Mouse (Mus musculus) heart, embryonic 12.5 days (tissue): Measurements from ENCODE around the gene Bcl7a. TPM values are rescaled to one million over a fixed set of nuclear protein-coding genes. Genes with fewer than 3 reads are reported as not detected.
A peak's percentile ranks its signal among the peaks of the same experiment; 100 is the strongest.

Experiments used
- ATAC-seq: fragments of 200-750 bp; cut with Nextera tagmentation; 2 replicates; pipeline ENCODE4 v1.8.0; 2017; ENCODE audit warnings: moderate TSS enrichment, moderate library complexity; ENCODE audit not compliant: insufficient number of reproducible peaks, low FRiP score
- H3K27ac ChIP-seq: fragments of 300-500 bp; sonication (generic); 2 replicates; pipeline ENCODE4 v1.5.1; 2016; ENCODE audit warnings: mild to moderate bottlenecking, moderate library complexity; ENCODE audit not compliant: poor library complexity, severe bottlenecking
- H3K27me3 ChIP-seq: fragments of 300-500 bp; sonication (generic); replicated peaks from 2 replicates; pipeline ENCODE4 v1.6.1; 2016; ENCODE audit warnings: mild to moderate bottlenecking, moderate library complexity
- H3K36me3 ChIP-seq: fragments of 300-500 bp; sonication (generic); 2 replicates; pipeline ENCODE4 v1.6.1; 2016; ENCODE audit warnings: mild to moderate bottlenecking, moderate library complexity
- H3K4me1 ChIP-seq: fragments of 300-500 bp; sonication (generic); replicated peaks from 2 replicates; pipeline ENCODE4 v1.6.1; 2016; ENCODE audit warnings: mild to moderate bottlenecking
- H3K4me2 ChIP-seq: fragments of 300-500 bp; sonication (generic); 2 replicates; pipeline ENCODE4 v1.6.1; 2016; ENCODE audit warnings: mild to moderate bottlenecking, moderate library complexity
- H3K4me3 ChIP-seq: fragments of 300-500 bp; sonication (generic); 2 replicates; pipeline ENCODE4 v1.5.1; 2016; ENCODE audit warnings: mild to moderate bottlenecking
- H3K9ac ChIP-seq: fragments of 300-500 bp; sonication (generic); 2 replicates; pipeline ENCODE4 v1.6.1; 2016; ENCODE audit warnings: mild to moderate bottlenecking, moderate library complexity
- H3K9me3 ChIP-seq: fragments of 300-500 bp; sonication (generic); replicated peaks from 2 replicates; pipeline ENCODE4 v1.6.1; 2016; ENCODE audit warnings: mild to moderate bottlenecking, moderate library complexity
- WGBS: fragments of 180-500 bp; shearing (Covaris S2); methylation state at CpG from one replicate; pipeline ENCODE4 v1.1.7; 2016; 5-methylcytosine and 5-hydroxymethylcytosine counted together
- polyA plus RNA-seq: library from polyadenylated mRNA; unstranded; fragments of >200 nt; fragmentation: Nextera tagmentation; extraction: Ambion mirVana; gene quantifications from 2 replicates; pipeline ENCODE4 v1.2.1, GENCODE M21; 2016

Bcl7a gene
- polyA plus RNA-seq, 1 experiment from 2014 or later, result 16.6 TPM

- 49% methylated on average over 7 of the region's 7 CpGs for WGBS
- no peak overlapping the region for H3K9ac ChIP-seq
- no peaks in the 10 kb centered on the region for H3K36me3 ChIP-seq
- ATAC-seq, result no peak
- H3K9me3 ChIP-seq, result no peaks in the 10 kb centered on the region
- H3K4me2 ChIP-seq, result no peak overlapping the region
- no peak overlapping the region for H3K4me3 ChIP-seq
- no peaks in the 10 kb centered on the region for H3K27me3 ChIP-seq
- H3K27ac ChIP-seq, result no peak overlapping the region
- peaks cover 26% of the 10 kb centered on the region for H3K4me1 ChIP-seq
These were observed 33.4 kb upstream of the Bcl7a start for GRCm38 (mm10) chr5:123310221-123310620.

GRCm38 (mm10) chr5:123313058-123313630 lies 30.5 kb upstream of the Bcl7a start:
- H3K9me3 ChIP-seq, result no peaks in the 10 kb centered on the region
- H3K9ac ChIP-seq, result no peak overlapping the region
- no peak overlapping the region for H3K4me2 ChIP-seq
- H3K4me3 ChIP-seq, result no peak overlapping the region
- ATAC-seq, result no peak
- H3K27me3 ChIP-seq, result no peaks in the 10 kb centered on the region
- peak overlapping the region; percentile 29; the same call in 1 of the 2 replicates for H3K27ac ChIP-seq
- peaks cover 37% of the 10 kb centered on the region for H3K4me1 ChIP-seq
- WGBS, result 41% methylated on average over 12 of the region's 12 CpGs
- no peaks in the 10 kb centered on the region for H3K36me3 ChIP-seq

GRCm38 (mm10) chr5:123313851-123314380 lies 29.7 kb upstream of the Bcl7a start:
- H3K36me3 ChIP-seq, result no peaks in the 10 kb centered on the region
- H3K4me1 ChIP-seq, result peaks cover 41% of the 10 kb centered on the region
- WGBS, result 51% methylated on average over 11 of the region's 11 CpGs
- H3K9ac ChIP-seq, result no peak overlapping the region
- no peak overlapping the region for H3K4me3 ChIP-seq
- 0 out of 2 replicates have a peak overlapping the region, but pooled peaks have one; percentile 4 for H3K27ac ChIP-seq
- H3K27me3 ChIP-seq, result no peaks in the 10 kb centered on the region
- no peak for ATAC-seq
- H3K4me2 ChIP-seq, result no peak overlapping the region
- H3K9me3 ChIP-seq, result no peaks in the 10 kb centered on the region

GRCm38 (mm10) chr5:123315219-123315866 lies 28.3 kb upstream of the Bcl7a start:
- ATAC-seq, result no peak
- H3K27ac ChIP-seq, result no peak overlapping the region
- 44% methylated on average over 10 of the region's 10 CpGs for WGBS

GRCm38 (mm10) chr5:123317992-123318391 lies 25.6 kb upstream of the Bcl7a start:
- Histone ChIP-seq H3K4me3 (peak overlapping the region; percentile 39), H3K27me3 (no peaks in the 10 kb centered on the region), H3K4me2 (peak overlapping the region; percentile 58), H3K4me1 (peaks cover 28% of the 10 kb centered on the region), H3K9me3 (0 out of 2 replicates have a peak, but pooled peaks cover 3% of the 10 kb centered on the region), H3K36me3 (no peaks in the 10 kb centered on the region), H3K9ac (peak overlapping the region; percentile 44; the same call in 1 of the 2 replicates), H3K27ac (no peak overlapping the region)
- WGBS, result 16% methylated on average over 6 of the region's 6 CpGs
- no peak for ATAC-seq

More at GRCm38 (mm10) chr5:123315219-123315866, 28.3 kb upstream of the Bcl7a start:
- no peak overlapping the region for H3K4me3 ChIP-seq
- H3K4me2 ChIP-seq, result no peak overlapping the region
- H3K36me3 ChIP-seq, result no peaks in the 10 kb centered on the region
- H3K9ac ChIP-seq, result no peak overlapping the region
- H3K4me1 ChIP-seq, result peaks cover 36% of the 10 kb centered on the region
- 0 out of 2 replicates have a peak, but pooled peaks cover 3% of the 10 kb centered on the region for H3K9me3 ChIP-seq
- no peaks in the 10 kb centered on the region for H3K27me3 ChIP-seq

GRCm38 (mm10) chr5:123320136-123320535 lies 23.5 kb upstream of the Bcl7a start:
- no peak overlapping the region for H3K4me3 ChIP-seq
- H3K9ac ChIP-seq, result no peak overlapping the region
- H3K27ac ChIP-seq, result no peak overlapping the region
- no peaks in the 10 kb centered on the region for H3K36me3 ChIP-seq
- H3K9me3 ChIP-seq, result 0 out of 2 replicates have a peak, but pooled peaks cover 3% of the 10 kb centered on the region
- no peak overlapping the region for H3K4me2 ChIP-seq
- no peak for ATAC-seq
- H3K27me3 ChIP-seq, result no peaks in the 10 kb centered on the region
- peaks cover 15% of the 10 kb centered on the region; the same call in 1 of the 2 replicates for H3K4me1 ChIP-seq
- 93% methylated on average over 3 of the region's 3 CpGs for WGBS

- Histone ChIP-seq H3K9ac (no peak overlapping the region), H3K9me3 (0 out of 2 replicates have a peak, but pooled peaks cover 1% of the 10 kb centered on the region), H3K4me3 (no peak overlapping the region), H3K36me3 (no peaks in the 10 kb centered on the region), H3K27ac (no peak overlapping the region), H3K4me1 (no peaks in the 10 kb centered on the region), H3K4me2 (no peak overlapping the region), H3K27me3 (0 out of 2 replicates have a peak, but pooled peaks cover 4% of the 10 kb centered on the region)
- no peak for ATAC-seq
- WGBS, result 49% methylated on average over 15 of the region's 15 CpGs
These were observed 19.4 kb upstream of the Bcl7a start for GRCm38 (mm10) chr5:123324242-123324641.

- H3K27ac ChIP-seq, result no peak overlapping the region
- no peak overlapping the region for H3K4me3 ChIP-seq
- H3K4me2 ChIP-seq, result no peak overlapping the region
- no peak overlapping the region for H3K9ac ChIP-seq
- 67% methylated on average over 15 of the region's 15 CpGs for WGBS
- ATAC-seq, result no peak
- H3K27me3 ChIP-seq, result 0 out of 2 replicates have a peak, but pooled peaks cover 4% of the 10 kb centered on the region
- no peaks in the 10 kb centered on the region for H3K9me3 ChIP-seq
- no peaks in the 10 kb centered on the region for H3K36me3 ChIP-seq
- H3K4me1 ChIP-seq, result no peaks in the 10 kb centered on the region
These were observed 17.5 kb upstream of the Bcl7a start for GRCm38 (mm10) chr5:123326006-123326750.

GRCm38 (mm10) chr5:123326751-123327148 lies 16.9 kb upstream of the Bcl7a start:
- Histone ChIP-seq H3K4me3 (no peak overlapping the region), H3K36me3 (no peaks in the 10 kb centered on the region), H3K9ac (no peak overlapping the region), H3K27ac (no peak overlapping the region), H3K27me3 (0 out of 2 replicates have a peak, but pooled peaks cover 4% of the 10 kb centered on the region), H3K9me3 (no peaks in the 10 kb centered on the region), H3K4me1 (no peaks in the 10 kb centered on the region), H3K4me2 (no peak overlapping the region)
- ATAC-seq, result no peak
- WGBS, result 77% methylated on average over 9 of the region's 9 CpGs

- WGBS, result 82% methylated on average over 8 of the region's 8 CpGs
- Histone ChIP-seq H3K4me1 (no peaks in the 10 kb centered on the region), H3K27me3 (0 out of 2 replicates have a peak, but pooled peaks cover 4% of the 10 kb centered on the region), H3K27ac (no peak overlapping the region), H3K36me3 (no peaks in the 10 kb centered on the region), H3K9ac (no peak overlapping the region), H3K9me3 (no peaks in the 10 kb centered on the region), H3K4me3 (no peak overlapping the region), H3K4me2 (no peak overlapping the region)
- no peak for ATAC-seq
These were observed 15.9 kb upstream of the Bcl7a start for GRCm38 (mm10) chr5:123327686-123328085.

GRCm38 (mm10) chr5:123333566-123333965 lies 10.1 kb upstream of the Bcl7a start:
- no peaks in the 10 kb centered on the region for H3K4me1 ChIP-seq
- H3K4me3 ChIP-seq, result no peak overlapping the region
- H3K9me3 ChIP-seq, result no peaks in the 10 kb centered on the region
- no peaks in the 10 kb centered on the region for H3K36me3 ChIP-seq
- no peak overlapping the region for H3K4me2 ChIP-seq
- no peak overlapping the region for H3K27ac ChIP-seq
- no peaks in the 10 kb centered on the region for H3K27me3 ChIP-seq
- no peak for ATAC-seq
- WGBS, result 84% methylated on average over 6 of the region's 6 CpGs
- H3K9ac ChIP-seq, result no peak overlapping the region
